Mouse (Mus musculus) testis, adult 2 months (tissue): Measurements from ENCODE around the gene Elmsan1. TPM values are rescaled to one million over a fixed set of nuclear protein-coding genes. Genes with fewer than 3 reads are reported as not detected.
"Not testable (repeated sequence)": the region's sequence is repeated elsewhere in the genome, so short reads cannot be mapped to it uniquely, and the experiment has no call there.

Experiments
- H3K27ac ChIP-seq: fragments of 200-500 bp; 2 replicates; pipeline ENCODE4 v1.5.1; 2012; ENCODE audit warnings: low read depth, low read length; ENCODE audit not compliant: control insufficient read depth, insufficient read depth
- H3K27me3 ChIP-seq: fragments of 200-500 bp; 2 replicates; pipeline ENCODE4 v1.6.1; 2012; ENCODE audit warnings: mild to moderate bottlenecking, low read length, moderate library complexity; ENCODE audit not compliant: control insufficient read depth, insufficient read depth
- H3K36me3 ChIP-seq: fragments of 200-500 bp; 2 replicates; pipeline ENCODE4 v1.6.1; 2012; ENCODE audit warnings: mild to moderate bottlenecking, low read length; ENCODE audit not compliant: control insufficient read depth, insufficient read depth
- H3K4me1 ChIP-seq: fragments of 200-500 bp; 2 replicates; pipeline ENCODE4 v1.6.1; 2012; ENCODE audit warnings: low read length; ENCODE audit not compliant: control insufficient read depth, insufficient read depth
- H3K4me3 ChIP-seq: fragments of 200-500 bp; 2 replicates; pipeline ENCODE4 v1.5.1; 2012; ENCODE audit warnings: low read depth, mild to moderate bottlenecking, low read length, moderate library complexity, mixed read lengths; ENCODE audit not compliant: control insufficient read depth
- CTCF ChIP-seq: fragments of 200-500 bp; IDR thresholded peaks from 2 replicates; pipeline ENCODE4 v1.5.1; 2012; ENCODE audit warnings: low read depth, mild to moderate bottlenecking, inconsistent platforms, low read length, moderate library complexity; ENCODE audit not compliant: control insufficient read depth, insufficient read depth, insufficient replicate concordance
- POLR2A ChIP-seq: fragments of 200-500 bp; IDR thresholded peaks from 2 replicates; pipeline ENCODE4 v1.6.1; 2012; ENCODE audit warnings: low read depth, mild to moderate bottlenecking, inconsistent platforms, low read length, moderate library complexity; ENCODE audit not compliant: control insufficient read depth
- polyA plus RNA-seq: library from polyadenylated mRNA; depleted of rRNA; stranded (reverse); fragments of >200 nt; gene quantifications from 2 replicates; pipeline ENCODE4 v1.2.3, GENCODE M21; 2012; rRNA removed

Elmsan1 gene
- polyA plus RNA-seq, 1 experiment: 0.77 TPM

DNA sequence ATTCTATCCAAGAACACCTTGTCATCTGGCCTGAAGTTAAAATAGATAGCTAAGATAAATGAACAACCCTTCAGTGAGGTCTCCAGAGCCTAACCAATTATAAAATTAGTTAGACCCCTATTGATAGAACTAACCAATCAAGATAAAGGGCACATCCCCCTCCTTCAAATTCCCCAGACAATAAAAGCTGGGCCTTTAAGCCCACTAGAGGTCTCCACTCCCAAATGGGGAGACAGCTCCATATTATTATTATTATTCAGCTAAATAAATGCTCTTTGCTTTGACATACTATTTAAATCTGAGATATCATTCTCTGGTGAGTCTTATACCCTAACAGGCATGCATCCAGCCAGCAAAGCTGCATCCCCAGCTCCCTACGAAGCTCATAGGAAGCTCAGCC, 108.8 kb downstream of the Elmsan1 start:
- H3K4me3 ChIP-seq: no peak overlapping the region
- no peak overlapping the region for H3K27ac ChIP-seq
- H3K4me1 ChIP-seq: peaks cover 4% of the 10 kb centered on the region
- TF ChIP-seq CTCF (no peak), POLR2A (no peak)
- H3K27me3 ChIP-seq: no peaks in the 10 kb centered on the region
- H3K36me3 ChIP-seq: no peaks in the 10 kb centered on the region

DNA sequence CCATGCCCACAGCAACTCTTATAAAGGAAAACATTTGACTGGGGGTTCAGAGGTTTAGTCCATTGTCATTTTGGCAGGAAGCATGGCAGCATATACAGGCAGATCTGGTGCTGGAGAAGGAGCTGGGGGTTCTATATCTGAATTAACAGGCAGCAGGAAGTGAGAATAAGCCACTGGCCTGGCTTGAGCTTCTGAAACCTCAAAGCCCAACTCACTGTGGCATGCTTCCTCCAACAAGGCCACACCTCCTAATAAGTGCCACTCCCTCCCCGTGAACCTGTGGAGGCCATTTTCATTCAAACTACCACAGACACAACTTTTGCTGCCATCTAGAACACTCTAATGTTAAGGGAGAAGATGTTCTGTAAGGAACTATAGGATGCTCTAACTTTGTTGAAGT, 111.0 kb downstream of the Elmsan1 start:
- Histone ChIP-seq H3K27me3 (no peaks in the 10 kb centered on the region), H3K36me3 (no peaks in the 10 kb centered on the region), H3K4me3 (no peak overlapping the region), H3K27ac (no peak overlapping the region), H3K4me1 (no peaks in the 10 kb centered on the region)
- TF ChIP-seq CTCF (no peak), POLR2A (no peak)

DNA sequence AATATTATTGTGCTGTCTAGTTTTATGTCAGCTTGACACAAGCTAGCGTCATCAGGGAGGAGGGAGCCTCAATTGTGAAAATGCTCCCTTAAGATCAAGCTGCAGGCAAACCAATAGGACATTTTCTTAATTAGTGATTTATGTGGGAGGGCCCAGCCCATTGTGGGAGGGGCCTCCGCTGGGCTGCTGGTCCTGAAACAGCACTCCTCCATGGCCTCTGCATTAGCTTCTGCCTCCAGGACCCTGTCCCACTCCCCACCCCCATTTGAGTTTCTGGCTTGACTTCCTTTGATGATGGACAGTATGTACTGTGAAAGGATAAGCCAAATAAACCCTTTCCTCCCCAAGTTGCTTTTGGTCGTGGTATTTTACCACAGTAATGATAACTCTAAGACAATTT, 111.7 kb downstream of the Elmsan1 start:
- Histone ChIP-seq H3K27ac (no peak overlapping the region), H3K4me1 (no peaks in the 10 kb centered on the region), H3K27me3 (no peaks in the 10 kb centered on the region), H3K36me3 (no peaks in the 10 kb centered on the region), H3K4me3 (no peak overlapping the region)
- no peak for TF ChIP-seq CTCF

DNA sequence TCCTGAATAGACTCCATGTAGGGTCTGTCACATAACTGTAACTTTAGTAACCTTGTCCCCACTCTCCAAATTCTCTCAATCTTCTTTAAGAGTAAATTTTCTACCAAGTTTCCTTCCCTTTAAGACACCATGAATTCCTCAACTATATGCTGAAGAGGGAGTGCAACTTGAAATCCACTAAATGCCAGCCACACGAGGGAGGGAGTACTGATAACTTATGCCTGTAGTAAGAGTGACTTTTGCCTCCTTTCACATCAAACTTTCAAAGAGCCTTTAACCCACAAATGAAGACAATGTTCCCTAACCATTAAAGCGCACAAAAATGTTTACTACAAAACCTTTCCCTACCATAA, 117.2 kb downstream of the Elmsan1 start:
- no peak overlapping the region for H3K27ac ChIP-seq
- H3K4me3 ChIP-seq: peak overlapping the region; percentile 73
- TF ChIP-seq POLR2A (no peak), CTCF (no peak)
- H3K4me1 ChIP-seq: no peaks in the 10 kb centered on the region
- H3K36me3 ChIP-seq: no peaks in the 10 kb centered on the region
- no peaks in the 10 kb centered on the region for H3K27me3 ChIP-seq

DNA sequence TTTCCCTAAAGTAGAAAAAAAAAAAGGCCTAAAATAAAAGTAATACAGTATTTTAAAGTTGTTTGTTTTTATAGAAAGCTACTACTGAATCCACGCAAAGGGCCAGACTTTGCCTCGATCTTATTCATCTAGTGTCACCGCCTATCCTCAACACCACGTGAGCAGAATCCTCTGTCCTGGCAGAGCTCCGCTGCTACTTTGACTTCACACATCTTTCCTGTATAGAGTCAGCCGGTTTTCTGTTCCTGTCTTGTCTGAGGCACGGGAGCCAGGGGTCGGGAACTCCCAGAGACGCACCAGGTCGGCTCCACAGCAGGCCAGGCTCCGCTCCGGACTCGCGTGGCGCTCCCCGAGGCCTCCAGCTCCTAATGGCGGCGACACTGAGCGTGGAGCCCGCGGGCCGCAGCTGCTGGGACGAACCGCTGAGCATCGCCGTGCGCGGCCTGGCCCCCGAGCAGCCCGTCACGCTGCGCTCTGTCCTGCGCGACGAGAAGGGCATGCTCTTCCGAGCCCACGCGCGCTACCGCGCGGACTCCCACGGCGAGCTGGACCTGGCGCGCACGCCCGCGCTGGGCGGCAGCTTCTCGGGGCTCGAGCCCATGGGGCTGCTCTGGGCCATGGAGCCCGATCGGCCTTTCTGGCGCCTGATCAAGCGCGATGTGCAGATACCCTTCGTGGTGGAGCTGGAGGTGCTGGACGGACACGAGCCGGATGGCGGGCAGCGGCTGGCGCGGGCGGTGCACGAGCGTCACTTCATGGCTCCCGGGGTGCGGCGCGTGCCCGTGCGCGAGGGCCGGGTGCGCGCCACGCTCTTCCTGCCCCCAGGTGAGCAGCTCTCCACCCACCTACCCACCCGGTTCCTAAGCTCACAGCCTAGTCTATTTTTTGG, 117.8 kb downstream of the Elmsan1 start, which contains the start of gene Acot6:
TSS of gene Acot6 (plus strand) at position 51 of the 889 bp plus-strand sequence.
- not testable (repeated sequence) for H3K27ac ChIP-seq, H3K36me3 ChIP-seq, H3K4me1 ChIP-seq, H3K27me3 ChIP-seq
- H3K4me3 ChIP-seq: peak within 1 kb of the TSS; percentile 73

DNA sequence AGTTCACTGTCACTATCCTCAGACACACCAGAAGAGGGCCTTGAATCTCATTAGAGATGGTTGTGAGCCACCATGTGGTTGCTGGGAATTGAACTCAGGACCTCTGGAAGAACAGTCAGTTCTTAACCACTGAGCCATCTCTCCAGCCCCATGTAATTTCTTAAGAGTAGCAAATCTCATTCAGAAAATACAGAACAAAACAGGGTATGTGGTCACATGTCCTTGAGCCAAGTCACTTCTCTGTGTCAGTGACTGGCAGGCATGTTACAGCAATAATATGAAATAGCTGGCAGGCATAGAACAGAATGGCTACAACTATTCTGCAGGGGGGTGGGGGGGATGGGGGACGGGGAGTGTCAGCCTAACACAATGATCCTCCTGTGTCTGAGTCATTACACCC, 118.6 kb downstream of the Elmsan1 start:
- TF ChIP-seq CTCF (no peak), POLR2A (no peak)
- no peak overlapping the region for H3K4me3 ChIP-seq
- no peaks in the 10 kb centered on the region for H3K27me3 ChIP-seq
- H3K4me1 ChIP-seq: no peaks in the 10 kb centered on the region
- H3K27ac ChIP-seq: no peak overlapping the region
- H3K36me3 ChIP-seq: no peaks in the 10 kb centered on the region

DNA sequence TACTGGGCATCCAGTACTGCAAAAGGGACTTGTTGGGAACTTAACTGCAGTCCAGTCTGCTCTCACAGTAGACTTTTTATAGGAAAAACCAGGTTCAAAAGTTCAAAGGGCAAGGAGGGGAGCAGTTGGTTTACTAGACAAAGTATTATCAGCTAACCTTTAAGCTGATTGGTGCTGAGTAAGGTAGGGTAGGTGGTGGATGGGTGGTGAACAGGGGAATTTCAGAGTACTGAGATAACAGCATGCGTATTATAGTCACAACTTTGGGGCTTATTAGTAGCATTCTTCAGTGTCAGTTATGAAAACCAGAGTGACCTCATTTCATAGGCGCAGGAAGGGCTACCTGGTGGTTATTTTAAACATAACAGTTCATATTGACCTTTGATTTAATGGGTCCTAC, 119.1 kb downstream of the Elmsan1 start:
- Histone ChIP-seq H3K27ac (no peak overlapping the region), H3K36me3 (no peaks in the 10 kb centered on the region), H3K4me1 (no peaks in the 10 kb centered on the region), H3K4me3 (no peak overlapping the region), H3K27me3 (no peaks in the 10 kb centered on the region)
- TF ChIP-seq CTCF (no peak), POLR2A (no peak)

Other genes starting within 250 kb of the Elmsan1 start
- gene Heatr4, start 234.0 kb downstream of the Elmsan1 start, polyA plus RNA-seq: 33.7 and 40.7 TPM in 2 replicates
- gene Acot2, start 231.0 kb downstream of the Elmsan1 start, polyA plus RNA-seq: 0.94 and 1.6 TPM in 2 replicates
- 0.73 and 1.8 TPM in 2 replicates for gene Acot1, start 209.4 kb downstream of the Elmsan1 start, polyA plus RNA-seq
- 0.02 and 0.11 TPM in 2 replicates for gene Acot4, start 180.5 kb downstream of the Elmsan1 start, polyA plus RNA-seq
- gene Gm49366, start 179.9 kb downstream of the Elmsan1 start, polyA plus RNA-seq: not detected in 2 replicates
- not detected in 2 replicates for gene Acot3, start 166.7 kb downstream of the Elmsan1 start, polyA plus RNA-seq
- gene Acot5, start 149.6 kb downstream of the Elmsan1 start, polyA plus RNA-seq: not detected in 2 replicates
- 0.41 and 0.47 TPM in 2 replicates for gene Acot6, start 118.2 kb downstream of the Elmsan1 start, polyA plus RNA-seq
- gene Dnal1, start 104.5 kb downstream of the Elmsan1 start, polyA plus RNA-seq: 6.5 and 8.2 TPM in 2 replicates
- gene Pnma1, start 70.4 kb downstream of the Elmsan1 start, polyA plus RNA-seq: 20.5 and 23.3 TPM in 2 replicates
- gene Ptgr2, start 66.4 kb upstream of the Elmsan1 start, polyA plus RNA-seq: 8.6 and 11.9 TPM in 2 replicates
- 12.8 and 15.6 TPM in 2 replicates for gene Zfp410, start 98.0 kb upstream of the Elmsan1 start, polyA plus RNA-seq
- gene Coq6, start 142.8 kb upstream of the Elmsan1 start, polyA plus RNA-seq: 41.7 and 41.8 TPM in 2 replicates
- gene Fam161b, start 143.0 kb upstream of the Elmsan1 start, polyA plus RNA-seq: 9.4 TPM in 2 replicates
- gene Entpd5, start 190.1 kb upstream of the Elmsan1 start, polyA plus RNA-seq: 12.5 and 12.7 TPM in 2 replicates
- gene Bbof1, start 190.2 kb upstream of the Elmsan1 start, polyA plus RNA-seq: 26.9 and 33.0 TPM in 2 replicates
- gene Rnf113a2, start 198.3 kb upstream of the Elmsan1 start, polyA plus RNA-seq: 17.8 and 18.3 TPM in 2 replicates
- gene Aldh6a1, start 232.1 kb upstream of the Elmsan1 start, polyA plus RNA-seq: 11.2 and 13.7 TPM in 2 replicates
- 17.1 and 26.5 TPM in 2 replicates for gene Lin52, start 232.5 kb upstream of the Elmsan1 start, polyA plus RNA-seq